Mouse (Mus musculus): ENCODE measurements at regions not wholly inside any gene's neighbourhood (a gene's known extent, or its start where the extent isn't known, plus 50 kb on each side); places are given as distances from the start of the nearest gene placed in this dataset.

GRCm38 (mm10) chr2:48468895-48469294 is 345.0 kb upstream of the Acvr2a start:
- H3K9ac ChIP-seq (ENCODE audit: low read depth, low read length): no peak overlapping the region
- H3K4me3 ChIP-seq (ENCODE audit: low read depth, low read length): no peak overlapping the region
- H3K27me3 ChIP-seq (replicated peaks; ENCODE audit: control insufficient read depth, insufficient read depth, low read length): no peaks in the 10 kb centered on the region
- no peak overlapping the region for H3K4me2 ChIP-seq
- H3K9me3 ChIP-seq (ENCODE audit: control insufficient read depth, low read length): no peaks in the 10 kb centered on the region; the same call in 1 of the 2 replicates
- H3K27ac ChIP-seq (ENCODE audit: low read depth, low read length): no peak overlapping the region
- no peaks in the 10 kb centered on the region for H3K4me1 ChIP-seq (replicated peaks; ENCODE audit: control insufficient read depth, insufficient read depth, low read length)
- DNase-seq (ENCODE audit: low spot score) (no peak), ATAC-seq (replicated peaks; ENCODE audit: low FRiP score) (no peak)
- H3K36me3 ChIP-seq (ENCODE audit: control insufficient read depth, insufficient read depth, low read length): no peaks in the 10 kb centered on the region
- WGBS: 82% methylated on average over 4 of the region's 4 CpGs

DNA sequence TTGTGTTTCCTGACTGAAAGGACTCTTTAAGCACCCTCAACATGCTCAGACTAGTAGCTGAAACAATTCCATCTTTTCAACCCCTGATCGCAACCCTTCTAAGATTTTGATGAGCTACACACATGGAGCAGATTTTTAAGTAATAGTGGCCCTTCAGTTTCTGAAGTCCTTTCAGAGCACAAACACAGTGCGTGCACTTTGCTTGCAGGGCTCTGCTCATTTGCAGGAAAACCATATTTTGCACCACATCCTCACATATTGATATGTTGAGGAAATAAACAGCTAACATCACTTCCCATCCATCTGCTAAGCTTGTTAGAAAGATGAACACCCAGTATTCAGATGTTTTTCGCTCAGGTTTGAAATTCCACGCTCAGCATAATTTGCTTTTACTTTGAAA is 344.6 kb upstream of the Acvr2a start:
- Histone ChIP-seq H3K4me2 (no peak overlapping the region), H3K4me1 (replicated peaks; ENCODE audit: control insufficient read depth, insufficient read depth, low read length) (no peaks in the 10 kb centered on the region), H3K9ac (ENCODE audit: low read depth, low read length) (no peak overlapping the region), H3K9me3 (ENCODE audit: control insufficient read depth, low read length) (no peaks in the 10 kb centered on the region; the same call in 1 of the 2 replicates), H3K27me3 (replicated peaks; ENCODE audit: control insufficient read depth, insufficient read depth, low read length) (no peaks in the 10 kb centered on the region), H3K27ac (ENCODE audit: low read depth, low read length) (no peak overlapping the region), H3K36me3 (ENCODE audit: control insufficient read depth, insufficient read depth, low read length) (no peaks in the 10 kb centered on the region), H3K4me3 (ENCODE audit: low read depth, low read length) (no peak overlapping the region)
- 85% methylated on average over 4 of the region's 4 CpGs for WGBS
- ATAC-seq (replicated peaks; ENCODE audit: low FRiP score) (no peak), DNase-seq (ENCODE audit: low spot score) (no peak)

DNA sequence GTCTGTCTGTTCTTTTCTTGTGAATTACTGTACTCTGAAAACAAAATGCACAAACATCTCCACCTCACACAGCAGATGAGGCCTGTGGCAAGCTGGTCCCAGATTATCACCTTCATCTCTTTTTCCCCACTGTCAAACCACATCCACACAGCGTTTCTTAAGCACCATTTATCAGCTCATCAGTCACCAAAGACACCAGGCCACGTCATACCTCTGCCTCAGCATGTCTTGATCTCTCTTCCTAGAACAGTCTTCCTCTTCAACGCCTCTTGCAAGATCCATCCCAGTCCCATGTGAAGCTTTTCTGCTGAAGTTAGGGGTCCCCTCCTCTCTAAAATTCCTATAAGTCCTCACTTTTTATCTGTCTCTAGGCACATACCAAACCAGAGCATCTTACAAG is 340.8 kb upstream of the Acvr2a start:
- H3K4me1 ChIP-seq (replicated peaks; ENCODE audit: control insufficient read depth, insufficient read depth, low read length): no peaks in the 10 kb centered on the region
- ATAC-seq (replicated peaks; ENCODE audit: low FRiP score): no peak
- no peaks in the 10 kb centered on the region for H3K36me3 ChIP-seq (ENCODE audit: control insufficient read depth, insufficient read depth, low read length)
- H3K4me3 ChIP-seq (ENCODE audit: low read depth, low read length): no peak overlapping the region
- DNase-seq (ENCODE audit: low spot score): no peak
- no peaks in the 10 kb centered on the region for H3K27me3 ChIP-seq (replicated peaks; ENCODE audit: control insufficient read depth, insufficient read depth, low read length)
- WGBS: 44% methylated on average over 3 of the region's 3 CpGs
- H3K9ac ChIP-seq (ENCODE audit: low read depth, low read length): no peak overlapping the region
- H3K9me3 ChIP-seq (ENCODE audit: control insufficient read depth, low read length): no peaks in the 10 kb centered on the region; the same call in 1 of the 2 replicates
- H3K4me2 ChIP-seq: no peak overlapping the region
- H3K27ac ChIP-seq (ENCODE audit: low read depth, low read length): no peak overlapping the region

GRCm38 (mm10) chr2:48474642-48475041 is 339.3 kb upstream of the Acvr2a start:
- DNase-seq (ENCODE audit: low spot score): no peak
- Histone ChIP-seq H3K4me3 (ENCODE audit: low read depth, low read length) (no peak overlapping the region), H3K36me3 (ENCODE audit: control insufficient read depth, insufficient read depth, low read length) (no peaks in the 10 kb centered on the region), H3K9me3 (ENCODE audit: control insufficient read depth, low read length) (no peaks in the 10 kb centered on the region), H3K4me2 (no peak overlapping the region), H3K27me3 (replicated peaks; ENCODE audit: control insufficient read depth, insufficient read depth, low read length) (no peaks in the 10 kb centered on the region), H3K27ac (ENCODE audit: low read depth, low read length) (no peak overlapping the region), H3K9ac (ENCODE audit: low read depth, low read length) (no peak overlapping the region), H3K4me1 (replicated peaks; ENCODE audit: control insufficient read depth, insufficient read depth, low read length) (no peaks in the 10 kb centered on the region)
- whole genome bisulfite sequencing: 79% methylated on average over 4 of the region's 4 CpGs
- no peak for ATAC-seq (replicated peaks; ENCODE audit: low FRiP score)

- no peak overlapping the region for H3K27ac ChIP-seq (ENCODE audit: low read depth, low read length)
- no peak overlapping the region for H3K9ac ChIP-seq (ENCODE audit: low read depth, low read length)
- H3K4me2 ChIP-seq: no peak overlapping the region
- no peak overlapping the region for H3K4me3 ChIP-seq (ENCODE audit: low read depth, low read length)
- no peak for ATAC-seq (replicated peaks; ENCODE audit: low FRiP score)
- H3K27me3 ChIP-seq (replicated peaks; ENCODE audit: control insufficient read depth, insufficient read depth, low read length): no peaks in the 10 kb centered on the region
- no peaks in the 10 kb centered on the region for H3K9me3 ChIP-seq (ENCODE audit: control insufficient read depth, low read length)
- 59% methylated on average over 3 of the region's 3 CpGs for WGBS
- no peaks in the 10 kb centered on the region for H3K36me3 ChIP-seq (ENCODE audit: control insufficient read depth, insufficient read depth, low read length)
- no peak for DNase-seq (ENCODE audit: low spot score)
- H3K4me1 ChIP-seq (replicated peaks; ENCODE audit: control insufficient read depth, insufficient read depth, low read length): no peaks in the 10 kb centered on the region
Measured at GRCm38 (mm10) chr2:48476777-48477176, 337.1 kb upstream of the Acvr2a start.

GRCm38 (mm10) chr2:48477336-48477735 is 336.6 kb upstream of the Acvr2a start:
- H3K4me2 ChIP-seq: no peak overlapping the region
- no peaks in the 10 kb centered on the region for H3K9me3 ChIP-seq (ENCODE audit: control insufficient read depth, low read length)
- H3K9ac ChIP-seq (ENCODE audit: low read depth, low read length): no peak overlapping the region
- ATAC-seq (replicated peaks; ENCODE audit: low FRiP score) (no peak), DNase-seq (ENCODE audit: low spot score) (no peak)
- H3K27me3 ChIP-seq (replicated peaks; ENCODE audit: control insufficient read depth, insufficient read depth, low read length): no peaks in the 10 kb centered on the region
- H3K27ac ChIP-seq (ENCODE audit: low read depth, low read length): no peak overlapping the region
- H3K4me3 ChIP-seq (ENCODE audit: low read depth, low read length): no peak overlapping the region
- 83% methylated on average over 2 of the region's 2 CpGs for WGBS
- H3K36me3 ChIP-seq (ENCODE audit: control insufficient read depth, insufficient read depth, low read length): no peaks in the 10 kb centered on the region
- H3K4me1 ChIP-seq (replicated peaks; ENCODE audit: control insufficient read depth, insufficient read depth, low read length): no peaks in the 10 kb centered on the region

- Histone ChIP-seq H3K27me3 (replicated peaks; ENCODE audit: control insufficient read depth, insufficient read depth, low read length) (no peaks in the 10 kb centered on the region), H3K27ac (ENCODE audit: low read depth, low read length) (no peak overlapping the region), H3K4me2 (no peak overlapping the region), H3K36me3 (ENCODE audit: control insufficient read depth, insufficient read depth, low read length) (no peaks in the 10 kb centered on the region), H3K9ac (ENCODE audit: low read depth, low read length) (no peak overlapping the region), H3K4me1 (replicated peaks; ENCODE audit: control insufficient read depth, insufficient read depth, low read length) (no peaks in the 10 kb centered on the region), H3K9me3 (ENCODE audit: control insufficient read depth, low read length) (no peaks in the 10 kb centered on the region), H3K4me3 (ENCODE audit: low read depth, low read length) (no peak overlapping the region)
- DNase-seq (ENCODE audit: low spot score) (no peak), ATAC-seq (replicated peaks; ENCODE audit: low FRiP score) (no peak)
- WGBS: 85% methylated on average over 1 of the region's 1 CpGs
Measured at GRCm38 (mm10) chr2:48479601-48480000, 334.3 kb upstream of the Acvr2a start.

DNA sequence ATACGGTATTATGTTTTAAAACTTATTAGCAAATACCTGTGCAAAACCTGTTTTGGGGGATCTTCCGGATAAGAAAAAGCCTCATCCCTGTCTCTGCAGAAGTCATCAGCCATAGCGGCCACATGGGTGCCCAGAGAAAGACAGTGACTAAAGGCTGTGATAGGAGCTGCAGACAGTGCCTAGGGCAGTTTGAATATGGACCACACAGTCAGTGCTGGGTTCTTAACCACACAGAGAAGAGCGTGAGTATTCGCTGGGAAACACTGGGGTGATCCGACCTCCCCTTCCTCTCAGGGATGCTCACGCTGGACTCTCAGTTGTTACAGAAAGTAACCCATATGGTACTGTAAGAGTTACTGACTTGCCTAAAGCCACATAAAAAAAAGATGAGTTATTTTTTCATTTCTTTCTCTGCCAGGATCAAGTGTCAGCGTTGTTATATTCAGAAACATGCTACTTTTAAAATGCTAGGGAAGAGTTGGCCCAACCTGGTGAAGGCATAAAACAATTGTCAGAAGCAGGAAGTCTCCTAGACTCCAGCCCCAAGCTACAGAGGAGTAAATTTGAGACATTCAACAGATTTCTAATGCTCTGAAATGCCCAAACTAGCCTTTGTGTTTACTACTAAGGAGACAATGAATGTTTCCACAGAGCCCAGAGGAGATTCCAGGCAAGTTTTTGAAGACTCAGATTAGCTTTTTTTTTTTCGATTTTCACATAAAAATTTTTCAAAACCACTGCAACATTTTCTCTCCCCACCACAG is 333.3 kb upstream of the Acvr2a start:
- Histone ChIP-seq H3K36me3 (ENCODE audit: control insufficient read depth, insufficient read depth, low read length) (no peaks in the 10 kb centered on the region), H3K9me3 (ENCODE audit: control insufficient read depth, low read length) (no peaks in the 10 kb centered on the region), H3K27ac (ENCODE audit: low read depth, low read length) (no peak overlapping the region), H3K4me3 (ENCODE audit: low read depth, low read length) (no peak overlapping the region), H3K9ac (ENCODE audit: low read depth, low read length) (no peak overlapping the region), H3K4me1 (replicated peaks; ENCODE audit: control insufficient read depth, insufficient read depth, low read length) (no peaks in the 10 kb centered on the region), H3K4me2 (no peak overlapping the region), H3K27me3 (replicated peaks; ENCODE audit: control insufficient read depth, insufficient read depth, low read length) (no peaks in the 10 kb centered on the region)
- WGBS: 87% methylated on average over 9 of the region's 9 CpGs
- no peak for DNase-seq (ENCODE audit: low spot score)
- no peak for ATAC-seq (replicated peaks; ENCODE audit: low FRiP score)

- H3K27me3 ChIP-seq (replicated peaks; ENCODE audit: control insufficient read depth, insufficient read depth, low read length): no peaks in the 10 kb centered on the region
- no peak overlapping the region for H3K4me2 ChIP-seq
- H3K9me3 ChIP-seq (ENCODE audit: control insufficient read depth, low read length): no peaks in the 10 kb centered on the region
- no peaks in the 10 kb centered on the region for H3K4me1 ChIP-seq (replicated peaks; ENCODE audit: control insufficient read depth, insufficient read depth, low read length)
- no peak overlapping the region for H3K27ac ChIP-seq (ENCODE audit: low read depth, low read length)
- no peak overlapping the region for H3K4me3 ChIP-seq (ENCODE audit: low read depth, low read length)
- ATAC-seq (replicated peaks; ENCODE audit: low FRiP score) (no peak), DNase-seq (ENCODE audit: low spot score) (no peak)
- WGBS: 72% methylated on average over 12 of the region's 12 CpGs
- no peaks in the 10 kb centered on the region for H3K36me3 ChIP-seq (ENCODE audit: control insufficient read depth, insufficient read depth, low read length)
- H3K9ac ChIP-seq (ENCODE audit: low read depth, low read length): no peak overlapping the region
Measured at GRCm38 (mm10) chr2:48481209-48481742, 332.6 kb upstream of the Acvr2a start.
